Mouse (Mus musculus): ENCODE data around the gene Ifitm1.
"Not testable (repeated sequence)": the region's sequence is repeated elsewhere in the genome, so short reads cannot be mapped to it uniquely, and the experiment has no call there.

Gene Ifitm1

DNA sequence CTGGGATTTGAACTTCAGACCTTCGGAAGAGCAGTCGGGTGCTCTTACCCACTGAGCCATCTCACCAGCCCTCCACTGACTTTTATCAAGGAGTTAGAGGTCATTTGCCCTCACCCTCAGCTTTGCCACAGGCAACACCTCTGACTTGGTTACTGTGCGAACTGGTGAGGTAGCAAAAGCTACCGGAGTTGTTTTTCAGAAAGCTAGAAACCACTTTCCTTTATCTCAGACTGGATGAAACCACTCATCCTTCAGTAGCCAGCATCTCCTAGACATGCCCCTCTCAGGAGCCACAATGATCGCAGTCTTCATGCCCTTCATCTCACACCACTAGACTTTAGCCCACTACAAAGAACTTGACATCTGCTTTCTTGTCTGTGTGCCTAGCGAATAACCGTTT is 15.9 kb downstream of the Ifitm1 start:
- DNase-seq: no peak

DNA sequence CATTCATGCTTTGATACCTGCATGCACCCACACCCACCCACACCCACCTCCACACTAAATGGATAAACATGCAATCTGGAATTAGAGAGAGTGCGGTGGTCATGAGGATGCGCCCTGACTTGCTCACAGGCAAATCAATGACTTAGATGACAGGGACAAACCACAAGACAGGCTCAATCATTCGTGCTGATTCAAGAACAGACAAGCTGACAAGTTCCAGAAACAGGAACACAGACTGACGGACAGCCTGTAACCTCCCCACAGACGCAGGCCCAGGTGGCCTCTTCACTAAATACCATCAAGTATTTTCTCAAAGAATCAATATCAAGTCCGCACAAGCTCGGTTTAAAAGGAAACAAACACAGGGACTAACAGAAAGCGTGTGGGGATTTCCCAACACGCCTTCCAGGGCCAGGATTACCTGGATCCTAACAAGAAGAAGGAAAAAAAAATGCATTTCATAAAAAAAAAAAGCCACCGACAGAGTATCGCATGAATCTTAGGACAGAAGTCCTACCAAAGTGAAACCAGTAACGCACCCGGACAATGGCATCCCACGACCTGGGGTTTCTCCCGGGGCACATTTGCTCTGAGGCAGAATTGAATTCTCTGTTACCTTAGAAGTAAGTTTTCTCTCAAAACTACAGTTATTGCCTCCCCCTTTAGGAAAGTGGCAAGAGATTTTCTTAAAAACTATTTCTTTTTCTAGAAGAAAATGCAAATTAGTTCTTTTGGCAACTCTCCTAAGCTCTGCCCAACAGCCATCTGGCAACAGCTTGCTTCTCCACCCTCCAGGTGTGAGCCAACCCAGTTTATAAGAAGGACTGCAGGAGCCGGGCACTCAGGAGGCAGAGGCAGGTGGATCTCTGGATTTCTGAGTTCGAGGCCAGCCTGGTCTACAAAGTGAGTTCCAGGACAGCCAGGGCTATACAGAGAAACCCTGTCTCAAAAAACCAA is 20.4 kb downstream of the Ifitm1 start:
- no peak for DNase-seq

DNA sequence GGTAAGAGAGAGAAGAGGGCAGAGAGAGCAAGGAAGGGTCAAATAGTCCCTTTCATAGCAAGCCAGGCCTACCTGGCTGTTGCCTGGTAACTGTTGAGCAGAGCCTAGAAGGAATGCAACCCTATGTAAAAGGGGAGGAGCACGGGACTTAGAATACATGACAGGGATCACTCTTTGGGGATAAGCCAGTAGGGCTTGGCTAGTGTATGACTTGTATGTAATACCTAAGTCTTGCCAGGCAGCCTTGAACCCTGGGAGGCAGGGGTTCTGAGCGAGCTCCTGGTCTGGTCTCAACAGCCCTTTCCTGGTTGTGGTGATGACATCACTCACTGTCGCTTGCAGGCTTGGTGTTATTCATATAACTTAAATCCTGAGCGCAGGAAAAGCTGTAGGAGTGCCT is 22.0 kb downstream of the Ifitm1 start:
- no peak for DNase-seq

DNA sequence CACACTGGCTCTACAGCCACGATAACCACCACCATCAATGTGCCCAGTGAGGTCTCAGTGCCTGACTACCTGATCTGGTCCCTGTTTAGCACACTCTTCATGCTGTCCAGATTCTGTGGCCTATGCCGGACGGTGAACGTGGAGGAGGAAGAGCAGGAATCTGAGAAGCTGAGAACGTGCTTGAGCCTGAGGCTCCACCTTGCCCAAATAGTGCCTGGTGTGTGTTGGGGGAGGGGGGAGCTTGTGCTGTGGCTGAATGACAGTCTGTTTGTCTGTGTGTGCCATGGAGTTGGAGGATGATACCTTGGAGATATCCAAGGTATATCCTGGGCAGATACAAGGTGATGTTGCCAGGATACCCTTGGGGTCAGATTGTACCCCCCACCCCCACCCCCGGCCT is 23.2 kb downstream of the Ifitm1 start:
- no peak for DNase-seq

DNA sequence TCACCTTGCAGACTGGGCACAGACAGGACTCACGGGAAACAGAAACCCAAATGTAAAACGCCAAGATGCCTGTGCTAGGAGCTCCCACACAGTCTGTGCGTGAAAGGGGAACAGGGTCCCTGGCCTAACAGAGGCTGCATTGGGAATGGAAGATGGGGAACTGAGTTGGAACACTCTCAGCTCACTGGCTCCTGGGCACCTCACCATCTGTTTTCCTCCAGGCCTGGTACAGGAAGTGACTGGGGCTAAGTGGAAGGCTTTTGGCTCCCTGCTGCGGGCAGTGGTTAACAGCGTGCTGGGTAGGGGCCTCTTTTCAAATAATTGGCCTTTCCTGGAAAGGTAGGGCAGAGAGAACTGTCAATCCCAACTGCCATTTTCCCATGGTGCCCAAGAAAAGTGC is 23.6 kb downstream of the Ifitm1 start:
- DNase-seq: no peak

DNA sequence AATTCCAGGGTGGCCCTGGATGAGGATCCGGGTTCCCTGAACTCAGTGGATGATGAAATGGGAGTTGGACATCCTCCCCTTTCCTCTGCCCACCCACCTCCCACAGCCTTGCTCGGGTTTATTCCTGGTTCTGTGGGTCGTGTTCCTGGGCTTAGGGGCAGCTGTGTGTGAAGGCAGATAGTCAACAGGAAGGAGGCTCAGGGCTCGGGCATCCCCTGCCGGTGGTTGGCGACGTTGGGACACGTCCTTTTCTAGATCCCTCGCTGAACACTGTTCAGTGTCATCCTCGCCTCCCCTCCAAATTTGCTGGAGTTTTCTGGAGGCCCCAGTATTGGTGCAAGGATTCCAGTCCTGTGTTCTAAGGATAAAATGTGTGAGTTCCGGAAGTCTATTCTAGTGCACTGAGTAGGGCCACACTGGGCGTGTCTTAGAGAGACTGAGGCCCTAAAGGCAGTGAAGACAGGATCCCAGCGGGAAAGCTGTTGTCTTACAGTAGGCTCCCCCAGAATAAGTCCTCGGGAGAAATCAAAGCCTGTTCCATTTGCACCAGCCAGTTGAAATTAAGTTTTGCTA is 24.2 kb downstream of the Ifitm1 start:
- DNase-seq: no peak

DNA sequence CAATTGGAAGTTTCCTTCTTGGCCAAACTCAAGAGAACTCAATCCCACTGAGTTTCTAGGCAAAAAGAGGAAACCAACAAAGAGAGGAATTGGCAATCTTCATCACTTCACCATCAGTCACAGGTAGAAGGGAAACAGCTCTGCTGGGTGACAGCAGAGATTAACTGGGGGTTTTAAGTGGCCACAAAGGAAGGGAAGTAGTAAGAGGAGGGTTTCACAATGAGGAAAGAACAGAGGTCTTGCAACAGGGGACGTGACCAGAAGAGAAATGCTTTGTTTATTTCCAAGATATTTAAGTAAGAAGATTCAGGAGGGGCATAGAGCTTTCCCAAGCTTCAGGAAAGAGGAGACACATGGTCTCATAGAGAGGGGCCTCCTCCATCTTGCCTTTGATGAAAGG is 30.8 kb downstream of the Ifitm1 start:
- DNase-seq: no peak

DNA sequence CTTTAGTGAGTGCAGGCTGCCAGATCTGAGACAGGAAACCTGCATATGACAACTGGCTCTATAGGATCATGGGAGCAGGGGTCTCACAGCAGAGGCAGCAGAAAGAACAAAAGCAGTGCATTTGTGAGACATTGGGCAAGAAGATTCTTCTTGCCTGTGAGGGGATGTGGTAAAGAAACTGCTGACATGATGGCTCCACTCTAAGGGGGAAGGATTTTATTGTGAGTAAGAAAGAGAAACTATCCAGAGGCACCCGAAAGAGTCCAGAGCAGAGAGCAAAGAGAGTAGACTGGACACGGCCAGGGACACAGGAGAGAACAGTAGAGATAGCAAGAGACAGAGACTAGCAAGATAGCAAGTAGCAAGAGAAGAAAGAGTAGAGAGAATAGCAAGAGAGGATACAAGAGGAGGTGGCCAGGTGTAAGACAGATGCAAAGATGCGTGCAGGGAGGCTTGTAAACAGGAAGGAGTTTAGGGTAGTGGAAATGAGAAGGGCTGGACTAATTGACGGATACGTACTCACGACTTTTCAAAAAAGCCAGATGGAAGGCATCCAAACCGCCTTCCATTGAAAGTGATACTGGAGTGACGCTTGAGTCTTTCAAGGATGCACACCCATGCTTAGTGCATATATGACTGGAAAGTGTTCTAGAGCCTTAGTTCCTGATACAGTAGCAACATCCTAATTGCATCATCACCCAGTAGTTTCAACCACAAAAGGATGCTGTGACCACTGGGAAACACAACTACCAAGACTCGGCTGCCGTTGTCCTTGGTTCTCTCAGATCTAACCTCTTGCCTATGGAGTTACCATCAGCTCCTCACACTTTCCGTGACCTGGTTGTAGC is 32.1 kb downstream of the Ifitm1 start:
- no peak for DNase-seq

DNA sequence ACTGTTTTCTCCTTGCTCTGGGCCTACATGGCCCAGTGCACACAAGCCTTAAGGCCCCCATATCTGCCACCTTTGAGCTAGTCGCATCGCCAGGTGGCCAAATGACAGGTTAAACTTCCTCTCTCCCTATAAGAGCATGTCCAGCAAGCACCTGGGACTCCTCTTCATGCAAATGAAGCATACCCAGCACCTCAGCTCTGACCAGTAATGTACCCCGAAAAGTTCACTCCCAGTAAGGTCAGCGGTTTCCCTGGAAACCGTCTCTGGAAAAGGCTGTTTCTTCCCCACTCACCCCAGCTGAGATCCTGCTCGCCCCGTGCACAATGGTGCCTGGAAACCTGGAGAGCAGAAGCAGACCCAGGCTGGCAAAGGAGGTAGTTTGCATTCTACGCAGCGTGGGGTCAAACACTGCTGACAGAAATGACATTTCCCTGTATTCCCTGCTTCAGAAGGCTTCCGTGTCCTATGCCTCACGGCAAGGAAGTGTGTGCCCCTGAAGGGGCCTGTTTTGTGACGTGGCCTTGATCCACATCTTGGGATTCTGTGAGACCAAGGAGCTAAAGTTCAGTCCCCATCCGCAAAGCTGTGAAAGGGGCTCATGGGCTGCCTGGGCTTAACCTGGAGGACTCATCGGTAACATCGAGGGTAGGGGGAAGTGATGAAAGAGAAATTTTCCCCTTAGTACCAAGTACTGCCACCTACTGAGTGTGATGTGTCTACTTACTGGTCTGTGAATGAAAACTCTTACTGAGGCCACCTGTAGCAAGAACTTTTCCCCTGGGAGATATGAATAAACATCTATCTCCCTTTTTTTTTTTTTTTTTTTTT is 34.1 kb downstream of the Ifitm1 start:
- DNase-seq: no peak

DNA sequence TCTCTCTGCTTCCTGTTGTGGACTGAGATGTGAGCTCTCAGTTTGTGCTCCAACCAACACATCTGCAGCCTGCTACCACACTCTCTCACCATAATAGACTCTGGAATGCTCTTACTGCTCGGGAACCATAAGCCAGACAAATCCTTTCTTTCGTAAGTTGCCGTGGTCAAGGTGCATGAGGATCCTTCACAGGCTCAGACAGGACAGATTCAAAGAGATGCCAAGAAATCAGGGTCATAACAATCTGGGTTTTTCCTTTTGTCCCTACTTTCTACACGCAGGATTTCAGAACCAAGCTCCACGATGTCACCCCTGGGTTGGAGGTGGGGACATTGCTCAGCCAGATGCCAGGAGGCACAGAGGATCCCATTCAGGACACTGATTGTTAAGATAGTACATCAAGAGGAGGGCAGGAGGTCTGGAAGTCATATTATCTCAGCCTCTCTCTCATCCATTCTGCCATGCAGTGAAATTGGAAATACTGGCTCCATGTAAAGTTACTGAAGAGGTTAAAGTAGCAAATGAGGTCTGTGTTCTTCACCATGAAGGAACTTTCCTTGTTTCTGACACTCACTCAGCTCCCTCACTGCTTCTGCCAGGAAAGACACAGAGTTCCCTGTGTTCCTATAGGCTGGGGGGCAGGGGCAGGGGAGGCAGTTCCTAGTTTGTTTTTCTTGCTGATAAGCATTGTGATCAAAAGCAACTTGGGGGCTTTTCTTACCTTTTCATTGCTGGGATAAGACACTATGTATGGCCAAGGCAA is 36.4 kb downstream of the Ifitm1 start:
- no peak for DNase-seq

DNA sequence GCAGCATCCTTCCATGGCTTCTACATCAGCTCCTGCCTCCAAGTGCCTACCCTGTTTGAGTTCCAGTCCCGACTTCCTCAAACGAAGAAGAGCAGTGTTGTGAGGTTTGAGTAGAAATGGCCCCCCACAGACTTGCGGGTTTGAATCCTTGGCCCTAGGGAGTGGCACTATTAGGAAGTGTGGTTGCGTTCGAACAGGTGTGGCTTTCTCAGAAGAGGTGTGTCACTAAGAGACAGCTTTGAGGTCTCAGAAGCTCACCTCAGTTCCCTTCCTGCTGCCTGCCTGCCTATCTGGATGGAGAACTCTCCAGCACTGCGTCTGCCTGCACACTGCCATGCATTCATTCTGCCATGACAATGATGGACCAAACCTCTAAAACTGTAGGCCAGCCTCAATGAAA is 39.4 kb downstream of the Ifitm1 start:
- no peak for DNase-seq

DNA sequence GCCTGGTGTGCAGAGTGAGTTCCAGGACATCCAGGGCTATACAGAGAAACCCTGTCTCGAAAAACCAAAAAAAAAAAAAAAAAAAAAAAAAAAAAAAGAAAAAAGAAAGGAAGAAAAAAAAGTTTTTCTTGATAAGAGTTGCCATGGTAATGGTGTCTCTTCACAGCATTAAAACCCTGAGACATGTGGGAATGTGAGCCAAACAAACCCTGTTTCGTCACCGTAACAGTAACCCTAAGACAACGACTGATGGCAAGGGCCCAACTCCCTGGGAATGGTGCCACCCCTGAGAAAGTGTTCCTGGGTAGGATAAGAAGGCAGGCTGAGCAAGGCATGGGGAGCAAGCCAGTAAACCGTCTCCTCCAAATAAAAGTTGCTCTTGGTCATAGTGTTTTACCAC is 39.9 kb downstream of the Ifitm1 start:
- no peak for DNase-seq

DNA sequence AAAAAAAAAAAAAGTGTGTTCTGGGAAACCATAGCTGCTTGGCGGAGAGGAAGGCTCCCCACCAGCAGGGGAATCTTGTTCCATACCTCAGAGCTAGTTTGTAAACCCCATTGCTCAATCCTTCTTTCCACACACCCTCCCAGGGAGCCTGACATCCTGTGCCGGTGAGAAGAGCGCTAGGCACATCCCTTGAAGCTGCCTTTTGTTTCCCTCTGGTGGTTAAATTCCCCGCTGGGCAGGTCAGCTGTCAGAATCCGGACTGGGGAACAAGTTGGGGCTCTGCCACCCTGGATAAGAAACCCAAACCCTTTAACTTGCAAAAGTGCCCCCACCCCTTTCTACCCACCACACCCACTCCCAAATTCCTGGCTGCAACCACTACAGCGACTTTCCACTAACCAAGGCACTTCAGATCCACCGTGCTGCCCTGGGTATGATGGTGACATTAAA is 41.3 kb downstream of the Ifitm1 start:
- DNase-seq: no peak

DNA sequence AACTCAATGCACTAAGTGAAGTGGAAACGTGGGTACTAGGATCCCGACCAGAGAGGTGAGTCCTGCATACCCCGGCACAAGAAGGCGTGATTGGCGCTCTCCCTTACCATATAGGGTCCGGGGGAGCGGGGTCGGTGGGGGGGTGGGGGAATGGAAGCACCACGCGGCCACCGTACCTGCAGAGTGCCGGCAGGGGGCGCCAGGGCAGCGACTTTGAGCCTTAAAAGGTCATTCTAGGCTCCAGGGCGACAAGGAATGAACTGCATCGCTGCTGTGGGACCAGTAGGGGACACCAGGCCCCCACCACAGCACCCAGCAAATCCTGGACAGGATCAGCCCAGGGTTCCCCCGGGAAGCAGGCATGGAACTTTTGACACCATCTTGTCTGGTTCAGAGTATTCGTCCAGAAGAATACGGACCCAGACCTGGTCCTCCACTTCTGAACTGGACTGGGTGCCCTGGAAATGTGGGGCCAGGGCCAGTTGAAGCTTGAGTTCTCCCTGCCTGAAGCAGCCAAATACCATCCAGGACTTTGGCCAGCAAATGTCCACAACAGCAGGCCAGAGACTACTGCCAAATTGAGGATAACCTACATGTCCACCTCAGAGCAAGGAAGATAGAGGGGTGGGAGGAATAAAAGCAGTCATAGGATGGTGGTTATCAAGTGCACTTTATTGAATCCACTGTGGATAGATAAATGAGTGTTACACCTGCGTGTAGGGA is 42.1 kb downstream of the Ifitm1 start:
- DNase-seq: peak; percentile 46

DNA sequence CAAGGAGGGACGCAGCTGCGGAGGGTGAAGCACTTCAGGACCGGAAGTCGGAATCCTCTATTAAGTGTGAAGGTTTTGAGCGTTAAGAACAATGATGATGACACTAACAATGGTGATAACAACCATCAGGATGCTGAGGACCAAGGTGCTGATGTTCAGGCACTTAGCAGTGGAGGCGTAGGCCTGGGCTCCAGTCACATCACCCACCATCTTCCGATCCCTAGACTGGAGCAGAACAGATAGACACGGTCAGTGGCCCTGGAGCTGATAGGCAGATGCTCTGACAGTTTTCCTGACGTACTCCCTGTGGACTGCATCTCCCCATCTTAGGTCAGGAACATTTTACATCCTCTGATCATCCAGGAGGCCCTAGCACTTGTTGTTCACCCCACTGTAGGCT is 42.6 kb downstream of the Ifitm1 start:
- DNase-seq: no peak

DNA sequence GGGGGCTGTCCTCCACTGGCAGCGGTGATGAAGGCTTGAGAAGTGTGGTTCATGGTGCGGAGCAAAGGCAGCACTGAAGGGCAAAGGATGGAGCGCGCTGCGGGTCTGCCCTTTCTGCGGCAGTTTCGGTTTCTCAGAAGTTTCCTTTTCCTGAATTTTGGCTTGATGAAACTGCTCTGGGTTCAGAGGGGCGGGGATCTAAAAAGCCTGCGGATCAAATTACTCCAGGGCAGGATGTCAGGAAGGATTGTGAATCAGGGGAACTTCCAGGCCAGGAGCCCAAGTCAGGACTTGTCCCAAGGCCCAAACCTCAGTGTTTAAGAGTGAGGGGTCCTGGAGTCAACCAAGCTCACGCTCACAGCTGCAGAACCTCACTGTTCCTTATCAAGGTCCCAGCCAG is 43.6 kb downstream of the Ifitm1 start, which contains the start of gene Ifitm3:
TSS of gene Ifitm3 (minus strand) at position 178 of the 400 bp plus-strand sequence.
- DNase-seq: no peak

DNA sequence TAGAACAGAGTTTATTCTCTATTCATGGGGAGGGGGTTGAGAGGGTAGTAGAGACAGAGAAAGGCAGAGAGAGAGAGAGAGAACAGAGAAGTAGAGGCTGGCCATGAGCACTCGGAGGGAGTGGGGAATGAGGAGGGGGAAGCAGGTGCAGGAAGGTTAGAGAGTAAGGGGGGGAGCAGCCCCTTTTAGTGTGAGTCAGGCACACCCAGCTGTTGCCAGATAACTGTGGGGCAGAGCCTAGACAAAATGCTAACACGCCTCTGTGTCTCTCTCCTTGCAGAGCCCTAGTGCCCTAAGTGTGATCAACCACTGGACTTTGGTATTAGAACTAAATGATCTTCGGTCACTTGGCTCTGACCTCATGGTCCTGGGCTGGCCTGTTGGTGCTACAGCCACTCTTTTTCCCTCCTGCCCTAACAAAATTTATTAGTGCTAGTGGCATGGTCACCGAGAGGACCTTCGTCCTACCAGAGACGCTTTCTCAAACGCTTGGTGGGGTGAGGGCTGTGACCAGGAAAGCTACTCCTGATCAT is 44.3 kb downstream of the Ifitm1 start:
- no peak for DNase-seq

DNA sequence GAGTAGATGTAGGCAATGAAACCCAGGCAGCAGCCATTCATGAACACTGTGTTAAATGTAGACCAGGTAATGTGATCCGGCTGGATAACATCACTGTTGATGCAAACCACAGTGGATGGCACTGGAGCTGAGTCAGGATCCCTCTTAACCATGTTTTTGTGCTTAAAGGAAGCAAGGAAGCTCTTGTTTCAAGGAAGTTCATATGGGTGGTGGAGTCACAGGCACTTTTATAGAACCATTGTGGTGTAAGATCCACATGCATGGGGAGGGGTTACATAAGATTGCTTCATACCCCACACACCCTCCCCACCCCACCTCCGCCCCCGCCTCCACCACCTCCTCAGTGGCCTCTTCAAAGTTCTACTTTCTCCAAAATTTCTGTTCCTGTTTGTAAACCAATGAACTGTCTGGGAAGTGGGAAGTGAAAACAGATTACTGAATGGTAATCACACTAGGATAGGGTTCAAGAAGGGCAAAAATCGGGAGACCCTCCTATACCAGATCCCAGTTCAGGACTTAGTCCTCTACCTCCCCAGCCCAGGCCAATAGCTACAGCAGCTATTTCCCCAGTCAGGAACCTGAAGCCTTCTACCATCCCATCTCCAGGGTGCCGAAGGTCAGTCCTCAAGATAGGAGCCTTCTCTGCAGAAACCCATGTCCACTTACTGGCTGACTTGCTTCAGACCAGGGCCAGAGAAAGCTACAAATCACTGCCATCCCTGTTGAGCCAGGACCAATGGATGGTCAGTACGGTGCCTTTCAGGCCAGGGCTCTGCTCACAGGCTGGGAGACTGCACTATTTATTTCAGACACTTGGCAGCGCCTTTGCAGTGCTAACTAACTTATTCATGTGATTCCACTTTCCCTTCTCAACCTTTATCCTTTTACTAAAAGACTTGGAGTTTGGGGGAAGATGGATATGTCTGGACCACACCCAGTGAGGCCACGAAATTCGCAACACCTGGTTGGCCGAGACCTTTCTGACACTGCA is 50.0 kb downstream of the Ifitm1 start:
- DNase-seq: peak; percentile 26

DNA sequence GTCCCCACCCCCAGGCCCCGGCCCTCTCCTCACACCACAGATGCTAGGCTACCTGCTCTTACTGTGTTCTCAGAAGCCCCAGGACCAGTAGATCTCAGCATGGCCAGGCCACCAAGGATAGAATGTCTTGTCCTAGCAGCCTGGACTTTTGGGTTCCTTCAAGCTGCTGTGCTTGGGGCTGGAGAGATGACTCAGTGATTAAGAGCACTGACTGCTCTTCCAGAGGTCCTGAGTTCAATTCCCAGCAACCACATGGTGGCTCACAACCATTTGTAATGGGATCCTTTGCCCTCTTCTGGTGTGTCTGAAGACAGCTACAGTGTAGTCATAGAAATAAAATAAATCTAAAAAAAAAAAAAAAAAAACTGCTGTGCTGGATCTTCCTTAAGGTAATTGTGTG is 50.8 kb downstream of the Ifitm1 start, which contains the start of gene Ifitm6:
TSS of gene Ifitm6 (minus strand) at position 101 of the 400 bp plus-strand sequence.
- DNase-seq: not testable (repeated sequence)
